Mouse (Mus musculus): Measurements from ENCODE around the gene Phldb2. TPM values are rescaled to one million over a fixed set of nuclear protein-coding genes. Genes with fewer than 3 reads are reported as not detected.

Gene Phldb2
- polyA plus RNA-seq, 1 experiment from 2014 or later: 200 TPM

- ATAC-seq: no peak
- POLR2A ChIA-PET: no interaction called here
- no peak for TF ChIP-seq CTCF (IDR thresholded peaks at IDR 0.05)
- DNase-seq (ENCODE audit: low read depth, low spot score): no peak
- no peaks in the 10 kb centered on the region for H3K27me3 ChIP-seq
- in situ Hi-C loops (cut with MboI; ENCODE audit: low pct_unique_long_range_greater_than_20kb): no loop called here
- CTCF ChIA-PET: interaction anchor here (0.9 to 1.3 kb wide), 2 partner anchors 9 to 25 kb away, joined by 3 read pairs; no protein-coding TSS in a partner anchor
Measured at GRCm38 (mm10) chr16:45729163-45729562, 224.2 kb downstream of the Phldb2 start.

GRCm38 (mm10) chr16:45724742-45725102, 228.7 kb downstream of the Phldb2 start:
- TF ChIP-seq CTCF (IDR thresholded peaks at IDR 0.05): no peak
- H3K27me3 ChIP-seq: no peaks in the 10 kb centered on the region
- ATAC-seq (no peak), DNase-seq (ENCODE audit: low read depth, low spot score) (no peak)
- ChIA-PET POLR2A (no interaction called here), CTCF (no interaction called here)
- in situ Hi-C loops (cut with MboI; ENCODE audit: low pct_unique_long_range_greater_than_20kb): no loop called here

- ChIA-PET CTCF (no interaction called here), POLR2A (no interaction called here)
- H3K27me3 ChIP-seq: no peaks in the 10 kb centered on the region
- no peak for TF ChIP-seq CTCF (IDR thresholded peaks at IDR 0.05)
- in situ Hi-C loops (cut with MboI; ENCODE audit: low pct_unique_long_range_greater_than_20kb): no loop called here
- ATAC-seq (no peak), DNase-seq (ENCODE audit: low read depth, low spot score) (no peak)
Measured at GRCm38 (mm10) chr16:45724061-45724741, 229.2 kb downstream of the Phldb2 start, which contains the start of gene Tagln3. TSS of gene Tagln3 (minus strand) at chr16:45724608.

- no peaks in the 10 kb centered on the region for H3K27me3 ChIP-seq
- in situ Hi-C loops (cut with MboI; ENCODE audit: low pct_unique_long_range_greater_than_20kb): no loop called here
- ATAC-seq (no peak), DNase-seq (ENCODE audit: low read depth, low spot score) (no peak)
- TF ChIP-seq CTCF (IDR thresholded peaks at IDR 0.05): no peak
- ChIA-PET POLR2A (no interaction called here), CTCF (no interaction called here)
Measured at GRCm38 (mm10) chr16:45723172-45723901, 230.1 kb downstream of the Phldb2 start.

- no peak for TF ChIP-seq CTCF (IDR thresholded peaks at IDR 0.05)
- no peak for ATAC-seq
- DNase-seq (ENCODE audit: low read depth, low spot score): no peak
- ChIA-PET CTCF (interaction anchor here (0.7 kb wide), 1 partner anchor 10 kb away, joined by 3 read pairs; no protein-coding TSS in a partner anchor), POLR2A (no interaction called here)
- H3K27me3 ChIP-seq: no peaks in the 10 kb centered on the region
- in situ Hi-C loops (cut with MboI; ENCODE audit: low pct_unique_long_range_greater_than_20kb): no loop called here
Measured at GRCm38 (mm10) chr16:45722460-45722951, 230.9 kb downstream of the Phldb2 start.

GRCm38 (mm10) chr16:45720022-45720630, 233.3 kb downstream of the Phldb2 start:
- DNase-seq (ENCODE audit: low read depth, low spot score) (no peak), ATAC-seq (no peak)
- ChIA-PET POLR2A (no interaction called here), CTCF (interaction anchor here (1.1 to 1.2 kb wide), 2 partner anchors 13 to 254 kb away, joined by 3 read pairs; no protein-coding TSS in a partner anchor)
- H3K27me3 ChIP-seq: no peaks in the 10 kb centered on the region
- in situ Hi-C loops (cut with MboI; ENCODE audit: low pct_unique_long_range_greater_than_20kb): no loop called here
- no peak for TF ChIP-seq CTCF (IDR thresholded peaks at IDR 0.05)

- TF ChIP-seq CTCF (IDR thresholded peaks at IDR 0.05): no peak
- DNase-seq (ENCODE audit: low read depth, low spot score) (no peak), ATAC-seq (no peak)
- CTCF ChIA-PET: no interaction called here
- in situ Hi-C loops (cut with MboI; ENCODE audit: low pct_unique_long_range_greater_than_20kb): loop anchor here (10.0 kb wide), 1 partner anchor 387 kb away; no protein-coding TSS in a partner anchor
- H3K27me3 ChIP-seq: no peaks in the 10 kb centered on the region
- POLR2A ChIA-PET: no interaction called here
Measured at GRCm38 (mm10) chr16:45718296-45718695, 235.1 kb downstream of the Phldb2 start.

- TF ChIP-seq CTCF (IDR thresholded peaks at IDR 0.05): no peak
- POLR2A ChIA-PET: no interaction called here
- no peaks in the 10 kb centered on the region for H3K27me3 ChIP-seq
- ATAC-seq: no peak
- in situ Hi-C loops (cut with MboI; ENCODE audit: low pct_unique_long_range_greater_than_20kb): loop anchor here (10.0 kb wide), 1 partner anchor 390 kb away; no protein-coding TSS in a partner anchor
- CTCF ChIA-PET: interaction anchor here (1.2 to 1.5 kb wide), 3 partner anchors 15 to 30 kb away, joined by 3 to 6 read pairs (median 4); partner anchors contain the start of gene Abhd10
- no peak for DNase-seq (ENCODE audit: low read depth, low spot score)
Measured at GRCm38 (mm10) chr16:45714489-45715150, 238.8 kb downstream of the Phldb2 start.

GRCm38 (mm10) chr16:45713878-45714277, 239.5 kb downstream of the Phldb2 start:
- in situ Hi-C loops (cut with MboI; ENCODE audit: low pct_unique_long_range_greater_than_20kb): loop anchor here (10.0 kb wide), 1 partner anchor 391 kb away; no protein-coding TSS in a partner anchor
- POLR2A ChIA-PET: no interaction called here
- no peaks in the 10 kb centered on the region for H3K27me3 ChIP-seq
- CTCF ChIA-PET: no interaction called here
- TF ChIP-seq CTCF (IDR thresholded peaks at IDR 0.05): no peak
- ATAC-seq (no peak), DNase-seq (ENCODE audit: low read depth, low spot score) (no peak)

GRCm38 (mm10) chr16:45713261-45713660, 240.1 kb downstream of the Phldb2 start:
- no peaks in the 10 kb centered on the region for H3K27me3 ChIP-seq
- DNase-seq (ENCODE audit: low read depth, low spot score) (no peak), ATAC-seq (no peak)
- ChIA-PET CTCF (interaction anchor here (1.1 kb wide), 1 partner anchor 310 kb away, joined by 3 read pairs; no protein-coding TSS in a partner anchor), POLR2A (interaction anchor here (0.7 kb wide), 1 partner anchor 258 kb away, joined by 5 read pairs; no protein-coding TSS in a partner anchor)
- in situ Hi-C loops (cut with MboI; ENCODE audit: low pct_unique_long_range_greater_than_20kb): loop anchor here (10.0 kb wide), 1 partner anchor 392 kb away; no protein-coding TSS in a partner anchor
- TF ChIP-seq CTCF (IDR thresholded peaks at IDR 0.05): no peak
